Comparison of ENCODE assay signal across 19 mouse cellular contexts in genomic region chr7:133703906-133704305, GRCm38 (mm10). TPM values are rescaled to one million over a fixed set of nuclear protein-coding genes. Genes with fewer than 3 reads are reported as not detected.
"Had no signal": no experiment of that assay in that cellular context is flagged by ENCODE, and none has a peak within 500 bp of the region (broad histone marks: within the 10 kb centered on the region; RNA-seq: fewer than 3 reads in every experiment).

No protein-coding gene starts in this region.

- H3K4me3 ChIP-seq: kidney, embryonic 15.5 days; left cerebral cortex, adult 2 months; limb, embryonic 15.5 days; midbrain, embryonic 10.5 days; midbrain, embryonic 15.5 days; neural tube, embryonic 13.5 days had no signal

- H3K9ac ChIP-seq: kidney, embryonic 15.5 days; limb, embryonic 15.5 days; lung, embryonic 14.5 days; midbrain, embryonic 15.5 days; neural tube, embryonic 13.5 days had no signal

- ATAC-seq: intestine, embryonic 16.5 days; midbrain, embryonic 15.5 days had no signal

- H3K27me3 ChIP-seq: kidney, embryonic 15.5 days; limb, embryonic 15.5 days; midbrain, embryonic 15.5 days; neural tube, embryonic 13.5 days had no signal

- H3K27ac ChIP-seq: kidney, embryonic 15.5 days; left cerebral cortex, adult 2 months; limb, embryonic 15.5 days; midbrain, embryonic 10.5 days; midbrain, embryonic 15.5 days; neural tube, embryonic 13.5 days had no signal

- DNase-seq: kidney, adult 2 months; kidney, postnatal 14 days; lung, embryonic 14.5 days; lung, postnatal 10 days; lung, postnatal 4 days; right cerebral cortex, adult 18-20 months; right cerebral cortex, postnatal 25 days; thymus, postnatal 4 days had no signal

- H3K4me2 ChIP-seq: kidney, embryonic 15.5 days; limb, embryonic 15.5 days; lung, embryonic 14.5 days; midbrain, embryonic 15.5 days; neural tube, embryonic 13.5 days had no signal

- H3K9me3 ChIP-seq: kidney, embryonic 15.5 days; limb, embryonic 15.5 days; midbrain, embryonic 15.5 days; neural tube, embryonic 13.5 days had no signal

RNA-seq across cellular contexts. Expression of gene Mmp21, which starts 24.0 kb away (rescaled TPM):
- total RNA-seq: left cerebral cortex, postnatal 25 days; megakaryocyte, adult 5-6 weeks had no signal
- polyA plus RNA-seq: intestine, embryonic 16.5 days; kidney, adult 2 months; large intestine, adult 2 months; limb, embryonic 15.5 days; midbrain, embryonic 10.5 days; neural tube, embryonic 13.5 days; small intestine, adult 2 months had no signal
